Mouse (Mus musculus) left cerebral cortex, postnatal 14 days (tissue): ENCODE measurements around the gene Nfib. TPM values are rescaled to one million over a fixed set of nuclear protein-coding genes. Genes with fewer than 3 reads are reported as not detected.

ENCODE experiments used
- DNase-seq, 2 experiments: peaks; one replicate each; pipeline ENCODE4 v3.0.0; 2021 to 2022; ENCODE audit warnings: low spot score in 2 of 2, mixed read lengths in 1 of 2
- intact Hi-C: fragments of 180-260 bp; cut with DNase I; formaldehyde crosslinking; loops from one replicate; pipeline ENCODE4 v1.15.1; 2025
- total RNA-seq, 2 experiments: library from RNA; stranded (reverse); gene quantifications; 2 replicates each; pipeline ENCODE4 v1.2.3; 2021

Gene Nfib
- total RNA-seq, 2 experiments from 2014 or later, result 94.4 to 100 TPM

- intact Hi-C loops, result no loop called here
- no peak for DNase-seq
Observed at GRCm38 (mm10) chr4:82433926-82434705, 271.4 kb downstream of the Nfib start.

GRCm38 (mm10) chr4:82431831-82432230 lies 273.7 kb downstream of the Nfib start:
- no peak for DNase-seq
- intact Hi-C loops, result no loop called here

GRCm38 (mm10) chr4:82430802-82431201 lies 274.7 kb downstream of the Nfib start:
- no peak for DNase-seq
- intact Hi-C loops, result no loop called here

GRCm38 (mm10) chr4:82426224-82426623 lies 279.3 kb downstream of the Nfib start:
- intact Hi-C loops, result no loop called here
- DNase-seq, result no peak

GRCm38 (mm10) chr4:82418241-82418640 lies 287.3 kb downstream of the Nfib start:
- intact Hi-C loops, result no loop called here
- no peak for DNase-seq

- intact Hi-C loops, result no loop called here
- DNase-seq, result no peak
Observed at GRCm38 (mm10) chr4:82415817-82416216, 289.7 kb downstream of the Nfib start.

GRCm38 (mm10) chr4:82412651-82413050 lies 292.9 kb downstream of the Nfib start:
- no peak for DNase-seq
- intact Hi-C loops, result no loop called here

- intact Hi-C loops, result no loop called here
- DNase-seq, result no peak
Observed at GRCm38 (mm10) chr4:82411965-82412364, 293.6 kb downstream of the Nfib start.

- intact Hi-C loops, result no loop called here
- DNase-seq, result no peak
Observed at GRCm38 (mm10) chr4:82408463-82409404, 296.8 kb downstream of the Nfib start.

GRCm38 (mm10) chr4:82406511-82406910 lies 299.0 kb downstream of the Nfib start:
- no peak for DNase-seq
- intact Hi-C loops, result no loop called here

- intact Hi-C loops, result no loop called here
- no peak for DNase-seq
Observed at GRCm38 (mm10) chr4:82405791-82406190, 299.8 kb downstream of the Nfib start.

- intact Hi-C loops, result no loop called here
- peak; percentile 45 to 46 for DNase-seq
Observed at GRCm38 (mm10) chr4:82403975-82404651, 301.4 kb downstream of the Nfib start.

- no peak for DNase-seq
- intact Hi-C loops, result no loop called here
Observed at GRCm38 (mm10) chr4:82402666-82403065, 302.9 kb downstream of the Nfib start.

- DNase-seq, result no peak
- intact Hi-C loops, result no loop called here
Observed at GRCm38 (mm10) chr4:82401450-82402061, 304.0 kb downstream of the Nfib start.

GRCm38 (mm10) chr4:82400536-82400935 lies 305.0 kb downstream of the Nfib start:
- no peak for DNase-seq
- intact Hi-C loops, result no loop called here

- intact Hi-C loops, result no loop called here
- no peak for DNase-seq
Observed at GRCm38 (mm10) chr4:82399406-82400380, 305.9 kb downstream of the Nfib start.

GRCm38 (mm10) chr4:82398282-82398681 lies 307.3 kb downstream of the Nfib start:
- intact Hi-C loops, result no loop called here

GRCm38 (mm10) chr4:82396805-82397204 lies 308.7 kb downstream of the Nfib start:
- intact Hi-C loops, result no loop called here
- DNase-seq, result no peak

More at GRCm38 (mm10) chr4:82398282-82398681, 307.3 kb downstream of the Nfib start:
- no peak for DNase-seq
